ENCODE assay signal across 8 mouse cellular contexts in genomic region chr5:135264548-135264947, GRCm38 (mm10). TPM values are rescaled to one million over a fixed set of nuclear protein-coding genes. Genes with fewer than 3 reads are reported as not detected.
DNase-seq lines count a peak whose midpoint lies in the region; ATAC-seq and TF ChIP-seq lines count a peak whose summit lies in the region.

No protein-coding gene starts in this region.

- no peaks in the 10 kb centered on the region for H3K27me3 ChIP-seq in embryonic facial prominence, embryonic 13.5 days
- H3K27me3 ChIP-seq in intestine, postnatal 0 days (replicated peaks; ENCODE audit: control insufficient read depth, insufficient read depth, low read length): no peaks in the 10 kb centered on the region
- H3K27me3 ChIP-seq in midbrain, embryonic 11.5 days (ENCODE audit: control insufficient read depth, insufficient read depth, low read length): no peaks in the 10 kb centered on the region

- 17% methylated on average over 9 of the region's 9 CpGs for WGBS in embryonic facial prominence, embryonic 13.5 days
- WGBS in intestine, postnatal 0 days: 46% methylated on average over 9 of the region's 9 CpGs
- WGBS in midbrain, embryonic 11.5 days: 52% methylated on average over 9 of the region's 9 CpGs

- H3K36me3 ChIP-seq in embryonic facial prominence, embryonic 13.5 days: no peaks in the 10 kb centered on the region
- no peaks in the 10 kb centered on the region for H3K36me3 ChIP-seq in intestine, postnatal 0 days (ENCODE audit: control insufficient read depth, insufficient read depth)
- H3K36me3 ChIP-seq in midbrain, embryonic 11.5 days (ENCODE audit: control insufficient read depth, insufficient read depth, low read length): no peaks in the 10 kb centered on the region

- H3K9me3 ChIP-seq in embryonic facial prominence, embryonic 13.5 days: no peaks in the 10 kb centered on the region
- no peaks in the 10 kb centered on the region for H3K9me3 ChIP-seq in intestine, postnatal 0 days (ENCODE audit: control insufficient read depth)
- no peaks in the 10 kb centered on the region for H3K9me3 ChIP-seq in midbrain, embryonic 11.5 days (ENCODE audit: control insufficient read depth, low read length)

- peak; percentile 26 to 49 for DNase-seq in adrenal gland, adult (ENCODE audit: inconsistent age in 2 of 2, low spot score in 1 of 2)
- DNase-seq in adrenal gland, adult 18-20 months (ENCODE audit: low spot score in 2 of 2): no peak
- no peak for DNase-seq in midbrain, embryonic 11.5 days (ENCODE audit: low spot score, missing footprints)
- DNase-seq in layer of hippocampus, adult 11-12 months (ENCODE audit: low spot score): no peak
- no peak for DNase-seq in right cerebral cortex, postnatal 10 days (ENCODE audit: low spot score in 2 of 2)
- no peak for DNase-seq in urinary bladder, postnatal 10 days (ENCODE audit: low spot score)

- H3K9ac ChIP-seq in embryonic facial prominence, embryonic 13.5 days: no peak overlapping the region
- H3K9ac ChIP-seq in intestine, postnatal 0 days (ENCODE audit: low read depth, low read length): peak overlapping the region; percentile 22; the same call in 1 of the 2 replicates
- no peak overlapping the region for H3K9ac ChIP-seq in midbrain, embryonic 11.5 days (ENCODE audit: low read length)

- peaks cover 16% of the 10 kb centered on the region for H3K4me1 ChIP-seq in embryonic facial prominence, embryonic 13.5 days
- peaks cover 8% of the 10 kb centered on the region; the same call in 1 of the 2 replicates for H3K4me1 ChIP-seq in intestine, postnatal 0 days (replicated peaks; ENCODE audit: control insufficient read depth, insufficient read depth, low read length)
- H3K4me1 ChIP-seq in midbrain, embryonic 11.5 days (ENCODE audit: control insufficient read depth, insufficient read depth, low read length): peaks cover 6% of the 10 kb centered on the region

- no peak for TF ChIP-seq CTCF in intestine, postnatal 0 days (IDR thresholded peaks at IDR 0.05; ENCODE audit: low read depth)

- peak overlapping the region; percentile 91 for H3K27ac ChIP-seq in embryonic facial prominence, embryonic 13.5 days
- H3K27ac ChIP-seq in intestine, postnatal 0 days (ENCODE audit: low read depth, low read length): no peak overlapping the region
- H3K27ac ChIP-seq in midbrain, embryonic 11.5 days (ENCODE audit: low read depth, low read length): 0 out of 2 replicates have a peak overlapping the region, but pooled peaks have one; percentile 1

- H3K4me2 ChIP-seq in embryonic facial prominence, embryonic 13.5 days: peak overlapping the region; percentile 48
- H3K4me2 ChIP-seq in intestine, postnatal 0 days (replicated peaks; ENCODE audit: low read depth): peak overlapping the region; percentile 45
- no peak overlapping the region for H3K4me2 ChIP-seq in midbrain, embryonic 11.5 days

- 0 out of 2 replicates have a peak overlapping the region, but pooled peaks have one; percentile 11 for H3K4me3 ChIP-seq in embryonic facial prominence, embryonic 13.5 days
- no peak overlapping the region for H3K4me3 ChIP-seq in intestine, postnatal 0 days (ENCODE audit: low read depth, low read length)
- no peak overlapping the region for H3K4me3 ChIP-seq in midbrain, embryonic 11.5 days (ENCODE audit: low read depth, low read length)

- peak; percentile 38; the same call in 1 of the 2 replicates for ATAC-seq in embryonic facial prominence, embryonic 13.5 days (ENCODE audit: insufficient number of reproducible peaks, insufficient read depth, low FRiP score, low TSS enrichment, low read depth)
- peak; percentile 59; the same call in 1 of the 2 replicates for ATAC-seq in intestine, postnatal 0 days
- 0 out of 2 replicates have a peak, but pooled peaks have one; percentile 7 for ATAC-seq in midbrain, embryonic 11.5 days (ENCODE audit: low FRiP score)

RNA-seq across cellular contexts. Expression of gene Fzd9, which starts 13.5 kb away (rescaled TPM):
- total RNA-seq in adrenal gland, adult 18-20 months (2021): 10 to 100 TPM in 1 of 2 experiments, 1 to 10 TPM in 1; 3.0 to 10.5 TPM
- 11.9 and 18.1 TPM in 2 replicates for polyA plus RNA-seq in embryonic facial prominence, embryonic 13.5 days (2015; fragmentation: Nextera tagmentation; extraction: Ambion mirVana)
- 0.07 and 0.18 TPM in 2 replicates for polyA plus RNA-seq in intestine, postnatal 0 days (2015; fragmentation: Nextera tagmentation; extraction: Ambion mirVana)
- polyA plus RNA-seq in midbrain, embryonic 11.5 days (2014; fragmentation: Nextera tagmentation; extraction: Ambion mirVana): 7.6 and 9.9 TPM in 2 replicates

Comparison
In these comparisons a context has a peak if more than half of its experiments do, and no peak if none do; other contexts are left out.
1. DNase-seq: peak in adrenal gland, adult (2 of 2); none in adrenal gland, adult 18-20 months (0 of 2), midbrain, embryonic 11.5 days (single experiment), layer of hippocampus, adult 11-12 months (single experiment), right cerebral cortex, postnatal 10 days (0 of 2) and urinary bladder, postnatal 10 days (single experiment).
2. ATAC-seq: peak in every context shown above with its lines; median percentile 59 in intestine, postnatal 0 days; 38 in embryonic facial prominence, embryonic 13.5 days; 7 in midbrain, embryonic 11.5 days.